Mouse (Mus musculus) liver, postnatal 0 days (tissue): Measurements from ENCODE around the gene Rad51b.

ENCODE experiments used
- CTCF ChIP-seq: sonication (generic); IDR thresholded peaks from 2 replicates; pipeline ENCODE4 v1.5.1; 2016; ENCODE audit warnings: antibody characterized with exemption, low read depth
- EP300 ChIP-seq: IDR thresholded peaks from 2 replicates; pipeline ENCODE4 v1.6.1; 2016; ENCODE audit warnings: antibody characterized with exemption, low read depth, mild to moderate bottlenecking

- no peak for TF ChIP-seq EP300
- no peak for TF ChIP-seq CTCF
Measured at GRCm38 (mm10) chr12:79558711-79559110, 261.6 kb downstream of the Rad51b start.
